Mouse (Mus musculus): Measurements from ENCODE around the gene Gsap. TPM values are rescaled to one million over a fixed set of nuclear protein-coding genes. Genes with fewer than 3 reads are reported as not detected.
A peak's percentile ranks its signal among the peaks of the same experiment; 100 is the strongest.

Gene Gsap
- total RNA-seq (2021), result 1 to 10 TPM; 3.9 to 5.9 TPM
- 0.48 and 0.62 TPM in 2 replicates for polyA plus RNA-seq (2012; rRNA removed)
- long read RNA-seq, partial matches to known transcripts, result 0 of 5 reads
- long read RNA-seq, other reads (novel, unspliced or antisense), result 1 of 5 reads

- DNase-seq, result peak; percentile 92
These were observed at the start of gene Gsap for GRCm38 (mm10) chr5:21185764-21186685. Gene Gsap (plus strand): TSS chr5:21186255.

GRCm38 (mm10) chr5:21136575-21136974 lies 49.5 kb upstream of the Gsap start:
- peak; percentile 33 for DNase-seq

- DNase-seq, result peak; percentile 86
These were observed 46.5 kb upstream of the Gsap start for GRCm38 (mm10) chr5:21139505-21139904.

- DNase-seq, result peak; percentile 55
These were observed 44.9 kb upstream of the Gsap start for GRCm38 (mm10) chr5:21141133-21141551.

GRCm38 (mm10) chr5:21141626-21142025 lies 44.4 kb upstream of the Gsap start:
- DNase-seq, result no peak

GRCm38 (mm10) chr5:21143032-21143431 lies 43.0 kb upstream of the Gsap start:
- no peak for DNase-seq

- DNase-seq, result peak; percentile 87
These were observed 41.4 kb upstream of the Gsap start for GRCm38 (mm10) chr5:21144506-21145169.

GRCm38 (mm10) chr5:21148358-21148757 lies 37.7 kb upstream of the Gsap start:
- DNase-seq, result no peak

- no peak for DNase-seq
These were observed 32.4 kb upstream of the Gsap start for GRCm38 (mm10) chr5:21153672-21154071.

- DNase-seq, result no peak
These were observed 29.3 kb upstream of the Gsap start for GRCm38 (mm10) chr5:21156770-21157169.

- no peak for DNase-seq
These were observed 26.5 kb upstream of the Gsap start for GRCm38 (mm10) chr5:21159536-21159935.

- DNase-seq, result no peak
These were observed 25.3 kb upstream of the Gsap start for GRCm38 (mm10) chr5:21160781-21161180.

- DNase-seq, result no peak
These were observed 22.6 kb upstream of the Gsap start for GRCm38 (mm10) chr5:21163421-21163820.

- DNase-seq, result no peak
These were observed 17.2 kb upstream of the Gsap start for GRCm38 (mm10) chr5:21168689-21169345.

GRCm38 (mm10) chr5:21169346-21169745 lies 16.7 kb upstream of the Gsap start:
- no peak for DNase-seq

GRCm38 (mm10) chr5:21169877-21170276 lies 16.2 kb upstream of the Gsap start:
- DNase-seq, result no peak

GRCm38 (mm10) chr5:21170440-21170839 lies 15.6 kb upstream of the Gsap start:
- DNase-seq, result no peak

GRCm38 (mm10) chr5:21170898-21171297 lies 15.2 kb upstream of the Gsap start:
- no peak for DNase-seq

GRCm38 (mm10) chr5:21171336-21171735 lies 14.7 kb upstream of the Gsap start:
- no peak for DNase-seq

- DNase-seq, result no peak
These were observed 13.7 kb upstream of the Gsap start for GRCm38 (mm10) chr5:21172316-21172715.

GRCm38 (mm10) chr5:21175132-21176112 lies 10.6 kb upstream of the Gsap start:
- DNase-seq, result no peak

All from adrenal gland, adult 2 months (tissue).